In genomic region chrX:75728507-75728906, GRCm38 (mm10) we compare ENCODE assay signal across 10 mouse cellular contexts.
A peak's percentile ranks its signal among the peaks of the same experiment; 100 is the strongest.
DNase-seq lines count a peak whose midpoint lies in the region; ATAC-seq lines count a peak whose summit lies in the region.
"Had no signal": no experiment of that assay in that cellular context is flagged by ENCODE, and none has a peak within 500 bp of the region (broad histone marks: within the 10 kb centered on the region; RNA-seq: fewer than 3 reads in every experiment).

No protein-coding gene starts in this region.

- no peaks in the 10 kb centered on the region for H3K27me3 ChIP-seq in kidney, embryonic 16.5 days (ENCODE audit: insufficient read depth, low read length)
- H3K27me3 ChIP-seq: limb, embryonic 15.5 days had no signal

- H3K36me3 ChIP-seq in kidney, embryonic 16.5 days (ENCODE audit: insufficient read depth, low read length): peaks cover 9% of the 10 kb centered on the region

- no peak overlapping the region for H3K9ac ChIP-seq in kidney, embryonic 16.5 days (replicated peaks; ENCODE audit: low read length)
- H3K9ac ChIP-seq: limb, embryonic 15.5 days had no signal

- 75% methylated on average over 4 of the region's 4 CpGs for WGBS in kidney, embryonic 16.5 days

- no peak overlapping the region for H3K4me2 ChIP-seq in kidney, embryonic 16.5 days (replicated peaks; ENCODE audit: low read depth, low read length)
- H3K4me2 ChIP-seq: limb, embryonic 15.5 days had no signal

- no peak overlapping the region for H3K4me3 ChIP-seq in kidney, embryonic 16.5 days (ENCODE audit: low read length)
- H3K4me3 ChIP-seq: limb, embryonic 15.5 days had no signal

- ATAC-seq in kidney, embryonic 16.5 days (ENCODE audit: low FRiP score, low TSS enrichment): no peak
- ATAC-seq: midbrain, embryonic 16.5 days had no signal

- H3K4me1 ChIP-seq in kidney, embryonic 16.5 days (ENCODE audit: insufficient read depth, low read length): no peaks in the 10 kb centered on the region
- H3K4me1 ChIP-seq: limb, embryonic 15.5 days had no signal

- DNase-seq in adrenal gland, adult 2 months: peak; percentile 41
- no peak for DNase-seq in adrenal gland, postnatal 25 days
- DNase-seq in kidney, adult 11 months: peak; percentile 31
- DNase-seq in urinary bladder, postnatal 25 days (ENCODE audit: low spot score): peak; percentile 30
- DNase-seq in urinary bladder, postnatal 14 days (ENCODE audit: low spot score): no peak
- DNase-seq in telencephalon, adult 2 months (ENCODE audit: low read depth, low spot score): peak; percentile 10
- DNase-seq in thymus, postnatal 0 days (ENCODE audit: low spot score): no peak

- no peaks in the 10 kb centered on the region for H3K9me3 ChIP-seq in kidney, embryonic 16.5 days (ENCODE audit: low read length)
- H3K9me3 ChIP-seq: limb, embryonic 15.5 days had no signal

- no peak overlapping the region for H3K27ac ChIP-seq in kidney, embryonic 16.5 days (ENCODE audit: low read length)
- H3K27ac ChIP-seq: limb, embryonic 15.5 days had no signal

Comparison
In these comparisons a context has a peak if more than half of its experiments do, and no peak if none do; other contexts are left out.
1. DNase-seq: peak in adrenal gland, adult 2 months (single experiment), kidney, adult 11 months (single experiment), urinary bladder, postnatal 25 days (single experiment) and telencephalon, adult 2 months (single experiment); none in adrenal gland, postnatal 25 days (single experiment), urinary bladder, postnatal 14 days (single experiment) and thymus, postnatal 0 days (single experiment).